Mouse (Mus musculus): ENCODE results near the gene Mustn1. TPM values are rescaled to one million over a fixed set of nuclear protein-coding genes. Genes with fewer than 3 reads are reported as not detected.

Mustn1 gene
- polyA plus RNA-seq, 1 experiment, result 4.9 TPM

DNA sequence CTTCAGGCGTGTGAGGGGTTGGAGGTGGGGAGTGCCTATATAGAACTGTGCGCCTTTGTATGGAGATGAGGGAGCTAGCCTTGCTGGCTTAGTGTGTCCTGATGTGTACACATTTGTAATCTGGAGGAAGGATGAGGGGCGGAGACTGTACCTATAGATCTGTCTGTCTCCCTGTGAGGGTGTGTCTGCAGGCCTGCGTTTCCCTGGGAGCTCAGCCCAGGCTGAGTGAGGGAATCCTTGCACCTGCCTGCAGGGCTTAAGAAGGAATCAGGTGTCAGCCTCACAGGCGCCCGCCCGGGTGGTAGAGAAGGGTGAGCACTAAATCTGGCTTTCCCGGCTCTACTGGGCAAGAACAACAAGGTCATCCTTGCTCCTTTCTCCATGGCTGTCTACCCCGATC is 794 bp downstream of the Mustn1 start:
- WGBS, result 91% methylated on average over 9 of the region's 9 CpGs
- TF ChIP-seq CTCF (IDR thresholded peaks at IDR 0.05; ENCODE audit: extremely low read depth, insufficient read depth, insufficient read length, insufficient replicate concordance) (no peak), POLR2A (IDR thresholded peaks at IDR 0.05; ENCODE audit: low read depth, low read length) (no peak)
- no peak for DNase-seq (ENCODE audit: low read depth in 1 of 2, low spot score in 2 of 2)
- Histone ChIP-seq H3K27ac (ENCODE audit: insufficient read depth, low read length) (no peak overlapping the region), H3K27me3 (ENCODE audit: control insufficient read depth, insufficient read depth, low read length) (no peaks in the 10 kb centered on the region), H3K36me3 (ENCODE audit: control insufficient read depth, insufficient read depth, low read length) (peaks cover 2% of the 10 kb centered on the region; the same call in 1 of the 2 replicates), H3K4me1 (ENCODE audit: control insufficient read depth, insufficient read depth, insufficient read length) (no peaks in the 10 kb centered on the region), H3K4me3 (ENCODE audit: extremely low read depth, insufficient read depth, insufficient read length) (no peak overlapping the region)

DNA sequence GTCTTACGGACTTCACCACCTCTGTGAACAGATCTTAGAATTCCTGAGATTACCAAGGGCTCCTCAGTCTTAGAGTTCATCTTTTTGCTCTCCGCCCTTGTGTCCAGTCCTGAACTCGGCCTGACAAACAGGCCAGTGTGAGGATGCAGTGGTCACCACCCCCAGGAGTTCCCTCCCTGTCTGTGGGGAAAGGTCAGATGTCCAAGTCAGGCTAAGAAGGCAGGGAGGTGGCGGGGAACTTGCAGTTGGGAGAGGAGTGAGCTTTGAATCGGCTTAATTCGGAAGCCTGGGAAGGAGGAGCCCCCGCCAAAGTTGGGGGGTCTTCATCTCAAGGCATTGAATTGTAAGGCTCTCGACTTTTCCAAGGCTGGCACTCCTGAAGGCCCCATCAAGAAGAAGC is 1.3 kb downstream of the Mustn1 start:
- no peak for TF ChIP-seq CTCF (IDR thresholded peaks at IDR 0.05; ENCODE audit: extremely low read depth, insufficient read depth, insufficient read length, insufficient replicate concordance)
- TF ChIP-seq POLR2A (IDR thresholded peaks at IDR 0.05; ENCODE audit: low read depth, low read length), result no peak
- Histone ChIP-seq H3K4me3 (ENCODE audit: extremely low read depth, insufficient read depth, insufficient read length) (no peak overlapping the region), H3K36me3 (ENCODE audit: control insufficient read depth, insufficient read depth, low read length) (peaks cover 2% of the 10 kb centered on the region; the same call in 1 of the 2 replicates), H3K27ac (ENCODE audit: insufficient read depth, low read length) (no peak overlapping the region), H3K27me3 (ENCODE audit: control insufficient read depth, insufficient read depth, low read length) (no peaks in the 10 kb centered on the region), H3K4me1 (ENCODE audit: control insufficient read depth, insufficient read depth, insufficient read length) (no peaks in the 10 kb centered on the region)
- WGBS, result 86% methylated on average over 8 of the region's 8 CpGs
- no peak for DNase-seq (ENCODE audit: low read depth in 1 of 2, low spot score in 2 of 2)

DNA sequence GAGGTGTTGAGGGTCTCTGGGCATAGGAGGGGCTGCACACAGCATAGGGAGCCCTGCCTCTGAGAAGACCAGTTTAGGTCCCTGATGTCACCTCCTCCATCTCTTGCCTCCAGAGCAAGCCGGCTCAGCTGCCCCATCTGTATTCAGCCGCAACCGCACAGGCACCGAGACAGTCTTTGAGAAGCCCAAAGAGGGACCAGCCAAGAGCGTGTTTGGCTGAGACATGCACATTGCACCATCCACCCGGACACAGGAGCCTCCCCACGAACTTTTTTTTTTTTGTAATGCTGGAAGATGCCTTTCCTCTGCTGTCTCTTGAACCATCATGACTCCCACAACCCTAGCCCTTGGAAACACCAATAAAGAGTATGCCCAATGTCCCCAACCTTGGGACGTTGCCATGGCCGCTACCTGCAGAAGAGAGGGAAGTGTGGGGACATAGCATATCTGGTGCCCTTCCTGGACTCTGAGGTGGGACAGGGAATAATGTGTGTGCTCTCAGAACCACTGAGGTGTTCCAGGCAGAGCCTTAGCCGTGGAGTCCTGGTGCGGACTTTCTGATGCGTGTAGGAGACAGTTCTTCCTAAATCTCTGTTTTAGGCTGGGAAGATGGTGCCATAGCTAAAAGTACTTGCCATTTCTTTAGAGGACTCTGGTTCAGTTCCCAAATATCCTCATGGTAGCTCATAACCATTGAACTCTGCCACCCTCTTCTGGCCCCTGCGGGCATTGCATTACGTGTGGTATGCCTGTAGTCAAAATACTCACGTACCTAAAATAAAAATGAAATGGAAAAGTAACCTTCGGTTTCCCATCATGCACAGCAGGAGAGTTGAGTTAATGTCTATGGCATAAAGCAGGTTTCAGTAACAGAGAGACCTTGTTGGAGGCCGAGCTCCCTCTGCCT is 2.1 kb downstream of the Mustn1 start:
- TF ChIP-seq POLR2A (IDR thresholded peaks at IDR 0.05; ENCODE audit: low read depth, low read length), result no peak
- peak; percentile 1; the same call in 1 of the 2 replicates for TF ChIP-seq CTCF (IDR thresholded peaks at IDR 0.05; ENCODE audit: extremely low read depth, insufficient read depth, insufficient read length, insufficient replicate concordance)
- H3K27ac ChIP-seq (ENCODE audit: insufficient read depth, low read length), result no peak overlapping the region
- peak in 1 of 2 experiments; percentile 13 for DNase-seq (ENCODE audit: low read depth in 1 of 2, low spot score in 2 of 2)
- H3K36me3 ChIP-seq (ENCODE audit: control insufficient read depth, insufficient read depth, low read length), result peaks cover 2% of the 10 kb centered on the region; the same call in 1 of the 2 replicates
- H3K4me1 ChIP-seq (ENCODE audit: control insufficient read depth, insufficient read depth, insufficient read length), result no peaks in the 10 kb centered on the region
- WGBS, result 79% methylated on average over 17 of the region's 17 CpGs
- H3K4me3 ChIP-seq (ENCODE audit: extremely low read depth, insufficient read depth, insufficient read length), result no peak overlapping the region
- no peaks in the 10 kb centered on the region for H3K27me3 ChIP-seq (ENCODE audit: control insufficient read depth, insufficient read depth, low read length)

DNA sequence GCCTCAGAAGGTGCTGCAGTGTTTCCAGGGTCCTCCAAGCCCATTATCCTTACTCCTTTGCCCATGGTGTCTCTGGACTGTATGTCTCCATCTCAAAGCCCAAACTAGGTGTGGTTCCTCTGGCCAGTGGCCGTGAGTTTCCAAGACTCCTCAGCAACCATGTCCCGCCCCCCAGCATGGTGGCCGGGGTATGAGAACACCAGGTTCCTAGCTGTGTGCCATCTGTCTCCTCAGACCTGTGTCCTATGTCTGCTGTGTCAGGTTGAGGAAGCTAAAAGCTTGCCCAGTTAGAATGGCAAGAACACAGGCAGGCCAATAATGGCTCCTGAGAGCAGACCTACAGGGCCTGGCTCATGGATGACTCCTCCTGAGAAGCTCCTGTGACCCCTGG is 2.7 kb downstream of the Mustn1 start:
- H3K27me3 ChIP-seq (ENCODE audit: control insufficient read depth, insufficient read depth, low read length), result no peaks in the 10 kb centered on the region
- DNase-seq (ENCODE audit: low read depth in 1 of 2, low spot score in 2 of 2), result no peak
- H3K4me1 ChIP-seq (ENCODE audit: control insufficient read depth, insufficient read depth, insufficient read length), result no peaks in the 10 kb centered on the region
- H3K36me3 ChIP-seq (ENCODE audit: control insufficient read depth, insufficient read depth, low read length), result peaks cover 2% of the 10 kb centered on the region; the same call in 1 of the 2 replicates
- no peak overlapping the region for H3K27ac ChIP-seq (ENCODE audit: insufficient read depth, low read length)
- WGBS, result 91% methylated on average over 3 of the region's 3 CpGs
- TF ChIP-seq POLR2A (IDR thresholded peaks at IDR 0.05; ENCODE audit: low read depth, low read length) (no peak), CTCF (IDR thresholded peaks at IDR 0.05; ENCODE audit: extremely low read depth, insufficient read depth, insufficient read length, insufficient replicate concordance) (no peak)
- H3K4me3 ChIP-seq (ENCODE audit: extremely low read depth, insufficient read depth, insufficient read length), result no peak overlapping the region

DNA sequence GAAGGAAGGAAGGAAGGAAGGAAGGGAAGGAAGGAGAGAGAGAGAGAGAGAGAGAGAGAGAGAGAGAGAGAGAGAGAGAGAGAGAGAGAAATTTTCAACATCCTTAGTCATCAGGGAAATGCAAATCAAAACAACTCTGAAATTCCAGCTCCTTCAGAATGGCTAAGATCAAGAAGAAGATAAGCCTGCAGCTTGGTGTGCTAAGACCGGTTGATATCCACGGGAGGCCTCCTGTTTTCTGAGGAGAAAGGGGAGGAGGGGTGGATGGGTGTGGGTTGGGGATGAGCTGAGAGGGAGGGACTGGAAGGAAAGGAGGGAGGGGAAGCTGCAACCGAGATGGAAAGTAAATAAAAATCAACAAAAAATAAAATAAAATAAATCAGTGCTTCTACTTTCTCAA is 6.3 kb downstream of the Mustn1 start:
- TF ChIP-seq CTCF (IDR thresholded peaks at IDR 0.05; ENCODE audit: extremely low read depth, insufficient read depth, insufficient read length, insufficient replicate concordance) (no peak), POLR2A (IDR thresholded peaks at IDR 0.05; ENCODE audit: low read depth, low read length) (no peak)
- Histone ChIP-seq H3K4me1 (ENCODE audit: control insufficient read depth, insufficient read depth, insufficient read length) (peaks cover 3% of the 10 kb centered on the region; the same call in 1 of the 2 replicates), H3K36me3 (ENCODE audit: control insufficient read depth, insufficient read depth, low read length) (no peaks in the 10 kb centered on the region), H3K4me3 (ENCODE audit: extremely low read depth, insufficient read depth, insufficient read length) (no peak overlapping the region), H3K27ac (ENCODE audit: insufficient read depth, low read length) (no peak overlapping the region), H3K27me3 (ENCODE audit: control insufficient read depth, insufficient read depth, low read length) (no peaks in the 10 kb centered on the region)
- 26% methylated on average over 3 of the region's 3 CpGs for WGBS
- DNase-seq (ENCODE audit: low read depth in 1 of 2, low spot score in 2 of 2), result no peak

DNA sequence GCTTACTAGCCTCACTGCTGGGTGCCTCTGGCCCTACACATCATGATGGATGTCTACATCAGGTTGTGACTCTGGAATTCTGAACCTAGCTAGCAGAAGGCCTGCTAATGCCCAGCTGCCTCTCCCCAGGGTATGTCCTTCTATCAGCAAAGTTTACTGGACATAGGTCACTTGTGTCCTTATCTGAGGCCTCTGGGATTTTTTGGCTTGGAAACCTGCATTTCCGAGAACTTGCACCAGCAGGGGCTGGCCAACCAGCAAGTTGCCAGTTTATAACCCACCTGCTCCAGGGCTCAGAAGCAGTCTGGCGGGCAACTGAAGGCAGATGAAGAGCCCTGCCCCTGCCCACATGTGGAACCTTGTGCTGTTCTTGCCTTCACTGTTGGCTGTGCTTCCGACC is 7.2 kb downstream of the Mustn1 start, which contains the start of gene Itih4:
Gene Itih4, plus strand, starts transcription at position 273 of the 400 bp plus-strand sequence.
- TF ChIP-seq POLR2A (IDR thresholded peaks at IDR 0.05; ENCODE audit: low read depth, low read length), result no peak
- TF ChIP-seq CTCF (IDR thresholded peaks at IDR 0.05; ENCODE audit: extremely low read depth, insufficient read depth, insufficient read length, insufficient replicate concordance), result no peak
- no peak for DNase-seq (ENCODE audit: low read depth in 1 of 2, low spot score in 2 of 2)
- Histone ChIP-seq H3K27me3 (ENCODE audit: control insufficient read depth, insufficient read depth, low read length) (no peaks in the 10 kb centered on the region), H3K27ac (ENCODE audit: insufficient read depth, low read length) (no peak within 1 kb of the TSS), H3K4me3 (ENCODE audit: extremely low read depth, insufficient read depth, insufficient read length) (no peak within 1 kb of the TSS), H3K4me1 (ENCODE audit: control insufficient read depth, insufficient read depth, insufficient read length) (peaks cover 3% of the 10 kb centered on the region; the same call in 1 of the 2 replicates), H3K36me3 (ENCODE audit: control insufficient read depth, insufficient read depth, low read length) (no peaks in the 10 kb centered on the region)
- WGBS, result 93% methylated on average over 3 of the region's 3 CpGs
